Mouse (Mus musculus): ENCODE results near the gene Ntn5. TPM values are rescaled to one million over a fixed set of nuclear protein-coding genes. Genes with fewer than 3 reads are reported as not detected.

The Ntn5 gene
- total RNA-seq, 2 experiments from 2014 or later = not detected

DNA sequence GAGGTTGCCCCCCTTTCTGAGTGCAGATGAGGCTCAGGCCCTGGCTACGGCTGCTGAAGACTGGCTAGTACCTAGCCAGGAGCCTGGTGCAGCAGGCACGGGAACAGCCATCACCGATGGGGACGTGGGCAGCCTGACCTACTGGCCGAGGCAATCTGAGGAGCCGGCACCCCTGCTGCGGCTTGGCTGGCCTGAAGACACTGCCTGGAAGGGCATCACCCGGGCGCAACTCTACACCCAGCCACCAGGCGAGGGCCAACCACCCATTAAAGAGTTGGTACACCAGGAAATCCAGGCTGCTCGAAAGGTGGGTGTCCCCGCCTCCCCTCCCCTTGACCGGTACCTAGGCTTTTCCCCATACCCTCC, 38.5 kb downstream of the Ntn5 start:
- no peak for ATAC-seq (replicated peaks; ENCODE audit: poor library complexity)

DNA sequence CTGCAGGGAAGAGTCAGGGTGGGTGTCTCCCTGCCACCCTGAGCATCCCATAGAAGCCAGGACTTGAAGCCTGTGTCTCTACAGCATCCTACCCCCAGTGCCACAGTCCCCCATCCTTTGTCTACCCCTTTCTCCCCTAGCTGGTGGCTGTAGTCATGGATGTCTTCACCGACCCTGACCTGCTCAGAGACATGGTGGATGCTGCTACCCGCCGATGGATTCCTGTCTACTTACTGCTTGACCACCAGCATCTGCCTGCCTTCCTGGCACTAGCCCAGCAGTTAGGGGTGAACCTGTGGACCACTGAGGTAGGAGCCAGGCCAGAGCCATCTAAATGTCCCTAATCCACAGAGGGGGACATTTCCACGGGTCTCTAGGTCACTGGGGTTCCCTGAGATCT, 39.5 kb downstream of the Ntn5 start:
- ATAC-seq (replicated peaks; ENCODE audit: poor library complexity) = no peak

DNA sequence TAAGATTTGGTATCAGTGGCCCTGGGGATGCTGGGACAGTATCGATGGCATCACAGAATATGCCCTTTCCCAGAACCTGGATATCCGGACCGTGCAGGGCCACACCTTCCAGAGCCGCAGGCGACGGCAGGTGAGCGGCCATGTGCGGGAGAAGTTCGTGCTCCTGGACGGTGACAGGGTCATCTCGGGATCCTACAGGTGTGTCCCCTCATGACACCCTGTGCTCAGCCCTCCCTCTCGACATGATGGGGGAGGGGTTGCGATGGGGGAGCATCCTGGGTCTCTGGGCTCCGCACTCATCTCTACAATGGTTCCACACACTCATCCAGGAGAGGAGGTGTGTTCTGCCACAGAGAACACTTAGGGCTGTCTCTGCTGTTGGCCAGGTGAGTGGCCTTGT, 40.0 kb downstream of the Ntn5 start:
- no peak for ATAC-seq (replicated peaks; ENCODE audit: poor library complexity)

DNA sequence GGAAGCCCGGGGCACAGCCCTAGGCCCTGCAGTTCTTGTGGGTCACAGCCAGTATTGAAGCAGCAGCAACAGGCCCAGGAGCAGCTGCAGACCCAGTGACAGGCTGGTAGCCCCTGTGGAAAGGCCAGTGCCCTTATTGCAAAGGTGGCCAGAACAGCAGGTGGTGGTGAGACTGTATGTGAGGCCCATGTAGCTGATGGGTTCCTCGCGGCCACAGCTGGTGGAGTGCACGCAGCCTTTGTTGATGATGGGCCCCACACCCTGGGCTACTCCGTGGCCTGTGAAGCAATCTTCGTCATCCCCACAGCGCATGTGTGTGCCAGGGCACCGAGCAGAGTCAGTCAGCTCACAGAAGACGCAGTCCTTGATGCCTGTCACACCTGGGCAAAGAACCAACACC, 41.3 kb downstream of the Ntn5 start:
- no peak for ATAC-seq (replicated peaks; ENCODE audit: poor library complexity)

DNA sequence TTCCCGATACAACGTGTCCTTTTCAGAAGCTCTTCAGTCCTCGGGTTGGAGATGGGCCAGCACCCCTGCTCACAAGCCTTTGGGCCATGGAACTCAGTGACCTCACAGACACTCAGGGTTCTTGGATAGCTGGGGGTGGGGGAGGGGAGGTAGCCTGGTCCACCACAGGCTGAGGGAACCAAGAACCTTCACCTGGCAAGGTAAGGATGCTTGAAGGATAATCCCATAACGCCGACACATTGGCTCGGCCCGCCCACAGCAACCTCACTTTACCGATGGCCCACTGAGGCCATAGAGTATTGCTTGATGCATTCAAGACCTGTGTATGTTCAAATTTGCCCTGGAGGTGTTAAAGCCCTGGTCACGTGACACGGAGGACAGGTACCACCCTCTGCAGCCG, 41.9 kb downstream of the Ntn5 start, which contains the start of gene Spaca4:
Gene Spaca4 (minus strand): TSS at position 101 of the 400 bp plus-strand sequence.
- no peak for ATAC-seq (replicated peaks; ENCODE audit: poor library complexity)

DNA sequence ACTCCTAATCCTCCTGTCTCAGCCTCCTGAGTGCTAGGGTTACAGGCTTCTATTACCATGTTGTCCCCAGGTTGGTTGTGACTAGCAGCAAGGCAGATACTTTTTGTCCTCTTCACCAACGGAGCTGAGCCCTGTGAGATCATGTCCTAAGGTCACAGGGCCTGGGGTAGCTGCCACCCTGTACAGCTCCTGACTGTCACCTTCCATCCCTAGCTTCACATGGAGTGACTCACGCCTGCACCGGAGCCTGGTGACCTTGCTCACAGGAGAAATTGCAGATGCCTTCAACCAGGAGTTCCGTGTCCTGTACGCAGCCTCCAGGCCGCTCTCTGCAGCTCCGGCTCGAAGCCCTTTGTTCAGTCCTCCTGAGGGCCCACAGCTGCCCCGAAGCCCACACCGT, 42.6 kb downstream of the Ntn5 start:
- no peak for ATAC-seq (replicated peaks; ENCODE audit: poor library complexity)

DNA sequence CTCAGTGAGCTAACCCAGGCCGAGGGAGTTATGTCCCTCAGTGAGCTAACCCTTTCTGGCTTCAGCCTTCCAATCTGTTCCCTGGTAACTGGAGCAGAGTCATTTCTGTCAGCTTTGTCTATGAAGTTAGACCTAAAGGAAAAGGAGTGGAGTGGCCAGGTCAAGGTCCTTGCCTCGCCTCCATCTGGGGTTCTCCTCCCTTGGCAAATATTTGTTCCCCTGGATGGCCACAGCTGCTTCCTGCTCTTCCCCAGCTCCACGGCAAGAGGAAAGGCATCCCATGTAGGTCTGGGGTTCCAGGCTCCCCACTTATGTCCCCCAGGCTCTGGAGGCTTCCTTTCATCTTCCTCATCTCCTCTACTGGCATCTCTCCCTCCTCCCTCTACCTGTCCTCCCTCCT, 43.8 kb downstream of the Ntn5 start:
- ATAC-seq (replicated peaks; ENCODE audit: poor library complexity) = no peak

DNA sequence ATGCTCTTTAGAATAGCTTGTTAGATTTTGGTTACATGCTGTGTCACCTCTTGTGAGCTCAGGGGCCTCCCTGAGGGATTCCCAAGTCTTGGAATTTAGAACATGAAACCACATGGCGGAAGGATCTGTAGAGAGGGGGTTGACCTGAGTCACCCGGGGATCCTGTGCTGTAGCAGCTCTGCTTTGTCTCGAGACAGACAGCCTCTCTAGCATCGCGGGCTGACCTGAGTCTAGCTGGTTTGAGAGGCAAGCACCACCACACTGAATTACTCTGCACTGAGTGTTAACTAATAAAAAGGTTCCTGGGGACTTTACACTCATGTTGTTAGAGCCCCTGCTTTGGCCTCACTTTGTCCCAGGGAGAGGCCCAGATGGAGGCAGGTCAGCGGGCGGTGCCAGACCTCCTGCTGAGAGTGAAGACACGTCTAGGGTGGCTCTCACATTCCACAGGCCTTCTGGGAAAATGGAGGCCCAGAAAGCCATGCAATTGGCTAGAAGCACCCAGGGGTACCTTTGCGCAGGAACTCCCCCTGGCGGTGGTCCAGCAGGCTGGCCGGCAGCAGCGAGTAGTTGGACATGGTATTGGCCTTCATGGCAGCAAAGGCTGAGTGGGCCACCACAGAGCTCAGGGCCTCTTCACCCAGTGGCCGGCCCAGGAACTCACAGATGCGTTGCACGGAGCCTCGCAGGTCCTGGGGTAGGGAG, 47.1 kb downstream of the Ntn5 start:
- peak; percentile 74 for ATAC-seq (replicated peaks; ENCODE audit: poor library complexity)

DNA sequence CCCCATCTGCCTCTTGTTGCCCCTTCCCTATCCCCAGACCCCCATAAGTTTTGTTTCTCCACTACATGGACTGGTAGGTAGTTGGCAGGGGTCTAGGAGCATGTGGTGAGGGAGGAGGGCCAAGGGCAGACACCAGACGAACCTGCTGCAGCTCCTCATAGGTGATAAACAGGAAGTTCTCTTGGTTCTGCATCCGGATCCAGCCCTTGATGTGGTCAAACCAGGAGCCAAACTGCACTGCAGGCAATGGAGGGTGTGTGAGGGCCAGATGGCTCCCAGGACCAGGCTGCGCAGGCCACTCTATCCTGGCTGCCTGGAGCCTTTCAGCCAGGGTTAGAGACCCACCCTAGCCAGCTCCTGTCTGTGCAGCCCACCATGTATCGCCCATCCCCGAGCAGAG, 49.7 kb downstream of the Ntn5 start:
- ATAC-seq (replicated peaks; ENCODE audit: poor library complexity) = no peak

DNA sequence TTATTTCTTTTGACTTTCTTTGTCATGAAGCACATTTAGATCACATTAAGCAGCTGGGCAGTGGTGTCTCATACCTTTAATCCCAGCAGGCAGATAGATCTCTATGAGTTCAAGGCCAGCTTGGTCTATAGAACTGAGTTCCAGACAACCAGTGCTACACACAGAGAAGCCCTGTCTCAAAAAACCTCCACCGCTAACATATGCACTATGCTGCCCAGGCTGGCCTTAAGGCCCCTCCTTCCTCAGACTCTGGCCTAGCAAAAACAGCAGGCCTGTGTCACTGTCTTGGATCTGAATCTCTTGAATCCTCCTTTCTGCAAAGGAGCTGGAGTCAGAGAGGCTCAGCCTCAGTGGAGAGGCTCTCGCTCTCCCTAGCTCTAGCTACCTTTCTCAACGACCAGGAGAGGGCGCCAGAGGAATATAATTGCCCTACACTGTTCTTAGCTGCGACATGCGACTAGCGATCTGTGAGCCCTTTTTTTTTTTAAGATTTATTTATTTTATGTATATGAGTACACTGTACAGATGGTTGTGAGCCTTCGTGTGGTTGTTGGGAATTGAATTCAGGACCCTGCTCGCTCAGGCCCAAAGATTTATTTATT, 55.4 kb downstream of the Ntn5 start:
- ATAC-seq (replicated peaks; ENCODE audit: poor library complexity) = peak; percentile 77

DNA sequence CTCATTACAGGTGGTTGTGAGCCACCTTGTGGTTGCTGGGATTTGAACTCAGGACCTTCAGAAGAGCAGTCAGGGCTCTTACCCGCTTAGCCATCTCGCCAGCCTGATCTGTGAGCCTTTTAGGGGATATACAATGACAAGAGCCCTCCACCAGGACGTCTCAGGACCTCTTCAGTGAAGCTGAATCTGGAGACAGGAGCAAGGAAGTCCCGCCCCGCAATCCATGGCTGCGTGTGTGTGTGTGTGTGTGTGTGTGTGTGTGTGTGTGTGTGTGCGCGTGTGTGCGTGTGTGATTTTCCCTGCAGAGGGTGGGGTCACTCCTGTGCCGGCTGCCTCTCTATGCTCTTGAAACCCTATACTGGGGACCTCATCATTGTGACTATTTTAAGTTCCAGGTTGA, 56.0 kb downstream of the Ntn5 start:
- ATAC-seq (replicated peaks; ENCODE audit: poor library complexity) = no peak

DNA sequence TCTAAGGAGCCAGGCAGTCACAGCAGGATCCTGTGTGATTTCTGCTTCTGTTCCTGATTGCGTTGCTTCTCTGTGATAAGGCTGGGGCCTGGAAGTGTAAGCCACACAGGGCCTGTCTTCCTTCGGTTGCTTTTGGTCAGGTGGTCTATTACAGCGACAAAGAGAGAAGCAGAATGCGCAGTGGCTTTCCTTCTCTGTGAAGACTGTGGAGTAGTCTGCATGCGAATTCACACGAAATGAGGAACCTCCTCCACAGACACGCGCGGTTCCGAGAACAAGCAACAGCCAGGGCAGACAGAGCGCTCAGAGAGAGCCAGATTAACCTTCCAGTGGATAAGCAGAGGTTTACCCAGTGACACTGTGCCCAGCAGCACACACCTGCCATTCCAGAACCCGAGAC, 57.5 kb downstream of the Ntn5 start:
- peak; percentile 43 for ATAC-seq (replicated peaks; ENCODE audit: poor library complexity)

DNA sequence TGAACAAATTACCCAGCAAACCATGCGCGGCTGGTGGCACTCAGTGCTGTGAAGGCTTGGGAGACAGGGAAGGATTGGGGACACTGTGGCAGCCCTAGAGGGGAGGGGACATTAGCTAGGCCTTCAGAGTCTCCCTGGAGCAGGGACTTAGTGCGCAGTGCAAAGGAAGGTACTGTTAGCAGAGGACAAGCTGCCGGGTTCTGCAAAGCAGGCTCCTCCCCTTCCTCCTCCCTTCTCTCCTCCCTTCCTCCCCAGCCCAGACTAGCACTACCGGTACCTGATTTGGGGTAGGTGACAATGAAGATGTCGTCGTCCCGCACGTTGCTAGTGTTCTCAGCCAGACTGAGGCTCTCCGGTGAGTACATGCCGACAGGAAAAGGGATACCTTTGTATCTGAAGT, 58.0 kb downstream of the Ntn5 start:
- peak; percentile 74 for ATAC-seq (replicated peaks; ENCODE audit: poor library complexity)

DNA sequence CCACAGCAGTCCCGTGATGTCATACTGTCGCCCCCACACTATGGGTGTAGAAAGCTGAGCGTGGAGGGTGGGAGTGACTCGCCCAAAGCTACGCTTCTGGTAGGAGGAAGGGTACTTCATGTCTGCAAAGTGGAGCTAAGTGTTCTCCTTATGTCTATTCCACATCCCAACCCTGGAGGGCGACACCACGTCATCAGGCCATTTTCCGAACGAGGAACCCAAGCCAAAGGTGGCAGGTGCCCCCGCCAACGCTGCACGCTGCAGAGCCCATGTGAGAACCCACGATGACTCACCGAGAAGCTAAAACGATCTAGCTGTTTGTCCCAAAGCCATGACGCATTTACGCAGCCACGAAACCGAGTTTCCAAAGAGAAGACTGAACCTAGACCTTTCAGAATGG, 58.5 kb downstream of the Ntn5 start:
- peak; percentile 38 for ATAC-seq (replicated peaks; ENCODE audit: poor library complexity)

Other genes starting within 250 kb of the Ntn5 start
Only the 30 nearest of the 36 such genes appear.
- 0.07 TPM in 1 of 2 replicates, not detected in the other for gene Tulp2, start 202.1 kb upstream of the Ntn5 start, total RNA-seq (2015)
- gene Tulp2, start 202.1 kb upstream of the Ntn5 start, total RNA-seq (2017) = not detected in 2 replicates
- not detected in 2 replicates for gene Gm45808, start 197.2 kb upstream of the Ntn5 start, total RNA-seq (2015)
- not detected in 2 replicates for gene Gm45808, start 197.2 kb upstream of the Ntn5 start, total RNA-seq (2017)
- 18.6 and 22.4 TPM in 2 replicates for gene Dhdh, start 195.2 kb upstream of the Ntn5 start, total RNA-seq (2015)
- gene Dhdh, start 195.2 kb upstream of the Ntn5 start, total RNA-seq (2017) = 18.1 and 20.7 TPM in 2 replicates
- gene Nucb1, start 173.6 kb upstream of the Ntn5 start, total RNA-seq (2015) = 112 and 114 TPM in 2 replicates
- 387 and 408 TPM in 2 replicates for gene Nucb1, start 173.6 kb upstream of the Ntn5 start, total RNA-seq (2017)
- gene Ppp1r15a, start 157.8 kb upstream of the Ntn5 start, total RNA-seq (2015) = 46.2 and 56.7 TPM in 2 replicates
- 70.0 and 90.7 TPM in 2 replicates for gene Ppp1r15a, start 157.8 kb upstream of the Ntn5 start, total RNA-seq (2017)
- gene Plekha4, start 157.7 kb upstream of the Ntn5 start, total RNA-seq (2015) = 0.67 TPM in 1 of 2 replicates, not detected in the other
- 0.04 and 0.34 TPM in 2 replicates for gene Plekha4, start 157.7 kb upstream of the Ntn5 start, total RNA-seq (2017)
- 0.22 and 5.5 TPM in 2 replicates for gene Hsd17b14, start 129.1 kb upstream of the Ntn5 start, total RNA-seq (2015)
- 1.2 and 8.2 TPM in 2 replicates for gene Hsd17b14, start 129.1 kb upstream of the Ntn5 start, total RNA-seq (2017)
- gene Bcat2, start 113.9 kb upstream of the Ntn5 start, total RNA-seq (2015) = 43.5 and 55.9 TPM in 2 replicates
- gene Bcat2, start 113.9 kb upstream of the Ntn5 start, total RNA-seq (2017) = 37.0 and 44.0 TPM in 2 replicates
- not detected in 2 replicates for gene Fgf21, start 68.5 kb upstream of the Ntn5 start, total RNA-seq (2015)
- not detected in 2 replicates for gene Fgf21, start 68.5 kb upstream of the Ntn5 start, total RNA-seq (2017)
- not detected in 2 replicates for gene Fut1, start 66.7 kb upstream of the Ntn5 start, total RNA-seq (2015)
- not detected in 2 replicates for gene Fut1, start 66.7 kb upstream of the Ntn5 start, total RNA-seq (2017)
- 0.32 TPM in 1 of 2 replicates, not detected in the other for gene Izumo1, start 62.2 kb upstream of the Ntn5 start, total RNA-seq (2015)
- 0.24 TPM in 1 of 2 replicates, not detected in the other for gene Izumo1, start 62.2 kb upstream of the Ntn5 start, total RNA-seq (2017)
- gene Rasip1, start 56.5 kb upstream of the Ntn5 start, total RNA-seq (2015) = 0.10 TPM in 1 of 2 replicates, not detected in the other
- gene Rasip1, start 56.5 kb upstream of the Ntn5 start, total RNA-seq (2017) = 0.08 TPM in 1 of 2 replicates, not detected in the other
- 0.64 TPM in 1 of 2 replicates, not detected in the other for gene Mamstr, start 44.0 kb upstream of the Ntn5 start, total RNA-seq (2015)
- 0.12 TPM in 1 of 2 replicates, not detected in the other for gene Mamstr, start 44.0 kb upstream of the Ntn5 start, total RNA-seq (2017)
- not detected in 2 replicates for gene Fut2, start 17.6 kb upstream of the Ntn5 start, total RNA-seq (2015)
- gene Fut2, start 17.6 kb upstream of the Ntn5 start, total RNA-seq (2017) = not detected in 2 replicates
- not detected in 2 replicates for gene Sec1, start 10.4 kb downstream of the Ntn5 start, total RNA-seq (2015)
- gene Sec1, start 10.4 kb downstream of the Ntn5 start, total RNA-seq (2017) = not detected in 2 replicates
- gene Car11, start 15.8 kb downstream of the Ntn5 start, total RNA-seq (2015) = not detected in 2 replicates
- gene Car11, start 15.8 kb downstream of the Ntn5 start, total RNA-seq (2017) = not detected in 2 replicates
- 3.6 and 5.6 TPM in 2 replicates for gene Dbp, start 21.1 kb downstream of the Ntn5 start, total RNA-seq (2015)
- gene Dbp, start 21.1 kb downstream of the Ntn5 start, total RNA-seq (2017) = 6.2 and 7.2 TPM in 2 replicates
- 1,825 and 1,988 TPM in 2 replicates for gene Rpl18, start 31.4 kb downstream of the Ntn5 start, total RNA-seq (2015)
- 1,777 and 2,306 TPM in 2 replicates for gene Rpl18, start 31.4 kb downstream of the Ntn5 start, total RNA-seq (2017)
- 10.6 and 14.5 TPM in 2 replicates for gene Sphk2, start 34.0 kb downstream of the Ntn5 start, total RNA-seq (2015)
- gene Sphk2, start 34.0 kb downstream of the Ntn5 start, total RNA-seq (2017) = 9.8 and 10.2 TPM in 2 replicates
- 0.54 and 0.78 TPM in 2 replicates for gene Fam83e, start 37.2 kb downstream of the Ntn5 start, total RNA-seq (2015)
- 0.37 and 0.51 TPM in 2 replicates for gene Fam83e, start 37.2 kb downstream of the Ntn5 start, total RNA-seq (2017)
- gene Spaca4, start 41.8 kb downstream of the Ntn5 start, total RNA-seq (2015) = not detected in 2 replicates
- gene Spaca4, start 41.8 kb downstream of the Ntn5 start, total RNA-seq (2017) = not detected in 2 replicates
- 0.07 TPM in 2 replicates for gene Lmtk3, start 99.7 kb downstream of the Ntn5 start, total RNA-seq (2015)
- gene Lmtk3, start 99.7 kb downstream of the Ntn5 start, total RNA-seq (2017) = not detected in 2 replicates
- 1.2 and 1.7 TPM in 2 replicates for gene Sult2b1, start 100.6 kb downstream of the Ntn5 start, total RNA-seq (2015)
- 1.9 and 6.4 TPM in 2 replicates for gene Sult2b1, start 100.6 kb downstream of the Ntn5 start, total RNA-seq (2017)
- 17.9 and 26.3 TPM in 2 replicates for gene Cyth2, start 130.6 kb downstream of the Ntn5 start, total RNA-seq (2015)
- gene Cyth2, start 130.6 kb downstream of the Ntn5 start, total RNA-seq (2017) = 32.4 and 34.5 TPM in 2 replicates
- gene Kcnj14, start 140.8 kb downstream of the Ntn5 start, total RNA-seq (2015) = 0.05 TPM in 2 replicates
- not detected in 2 replicates for gene Kcnj14, start 140.8 kb downstream of the Ntn5 start, total RNA-seq (2017)
- gene Grwd1, start 146.9 kb downstream of the Ntn5 start, total RNA-seq (2015) = 22.6 and 25.1 TPM in 2 replicates
- gene Grwd1, start 146.9 kb downstream of the Ntn5 start, total RNA-seq (2017) = 24.2 and 26.9 TPM in 2 replicates
- gene Kdelr1, start 188.8 kb downstream of the Ntn5 start, total RNA-seq (2015) = 113 and 145 TPM in 2 replicates
- 68.3 and 73.1 TPM in 2 replicates for gene Kdelr1, start 188.8 kb downstream of the Ntn5 start, total RNA-seq (2017)
- gene Grin2d, start 194.4 kb downstream of the Ntn5 start, total RNA-seq (2015) = not detected in 2 replicates
- under 0.01 TPM in 1 of 2 replicates, not detected in the other for gene Grin2d, start 194.4 kb downstream of the Ntn5 start, total RNA-seq (2017)
- 1.3 and 1.5 TPM in 2 replicates for gene Syngr4, start 212.7 kb downstream of the Ntn5 start, total RNA-seq (2015)
- gene Syngr4, start 212.7 kb downstream of the Ntn5 start, total RNA-seq (2017) = 2.1 TPM in 1 of 2 replicates, not detected in the other
- gene Tmem143, start 212.9 kb downstream of the Ntn5 start, total RNA-seq (2015) = 5.3 TPM in 2 replicates
- 8.1 and 17.2 TPM in 2 replicates for gene Tmem143, start 212.9 kb downstream of the Ntn5 start, total RNA-seq (2017)